Mouse (Mus musculus): Measurements from ENCODE around the gene Tnpo3. TPM values are rescaled to one million over a fixed set of nuclear protein-coding genes. Genes with fewer than 3 reads are reported as not detected.

Gene Tnpo3
- total and polyA plus RNA-seq, 3 experiments = 60.5 to 140 (median 76.0) TPM

DNA sequence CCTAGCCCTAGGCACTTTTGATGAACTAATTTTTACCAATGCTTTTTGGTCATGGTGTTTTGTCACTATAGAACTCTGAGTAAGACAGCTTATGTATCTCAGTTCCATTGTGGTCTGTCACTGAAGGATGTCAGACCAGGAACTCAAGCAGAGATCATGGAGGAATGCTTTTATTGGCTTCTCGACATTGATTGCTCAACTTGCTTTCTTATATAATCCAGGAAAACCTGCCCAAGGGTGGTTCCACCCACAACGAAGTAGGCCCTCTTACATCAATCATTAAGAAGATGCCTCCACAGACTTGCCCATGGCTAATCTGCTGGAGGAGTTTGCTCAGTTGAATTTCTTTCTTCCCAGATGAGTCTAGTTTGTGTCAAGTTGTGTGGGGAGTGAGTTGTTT lies 18.1 kb upstream of the Tnpo3 start:
- in situ Hi-C loops (cut with MboI; ENCODE audit: low pct_ligation_motif_present, low pct_unique_long_range_greater_than_20kb, low sequenced_read_pairs) = loop anchor here (25.0 kb wide), 1 partner anchor 240 kb away; the partner anchor contains the start of genes Ccdc136 and Opn1sw
- H3K4me1 ChIP-seq (ENCODE audit: control insufficient read depth in 1 of 2, insufficient read depth in 2 of 2) = peaks cover 16 to 27% of the 10 kb centered on the region in 2 experiments
- DNase-seq (ENCODE audit: extremely low read depth) = no peak
- H3K4me3 ChIP-seq (replicated peaks in 1 of 3; ENCODE audit: low read depth in 2 of 3, low read length in 2 of 3, poor library complexity in 1 of 3) = no peak overlapping the region
- H3K27ac ChIP-seq (ENCODE audit: insufficient read depth, low read depth) = no peak overlapping the region
- no peaks in the 10 kb centered on the region for H3K79me2 ChIP-seq (replicated peaks; ENCODE audit: control insufficient read depth, extremely low read depth, insufficient read depth, poor library complexity, severe bottlenecking)
- no peaks in the 10 kb centered on the region for H3K27me3 ChIP-seq (replicated peaks)
- dilution Hi-C loops (cut with MboI; ENCODE audit: extremely low pct_ligation_motif_present, extremely low pct_unique_long_range_greater_than_20kb, low sequenced_read_pairs) = no loop called here
- no peaks in the 10 kb centered on the region for H3K36me3 ChIP-seq (replicated peaks in 1 of 2; ENCODE audit: control insufficient read depth in 1 of 2, insufficient read depth in 1 of 2, low read length in 1 of 2)
- peaks cover 3% of the 10 kb centered on the region for H3K9me3 ChIP-seq (replicated peaks; ENCODE audit: low read length)
- H3K4me2 ChIP-seq (ENCODE audit: insufficient read depth, low read depth, poor library complexity, severe bottlenecking) = no peak overlapping the region
- no peak overlapping the region for H3K9ac ChIP-seq (ENCODE audit: insufficient read depth, low read depth)
- TF ChIP-seq NRF1 (IDR thresholded peaks at IDR 0.05; ENCODE audit: low read depth, low read length) (no peak), USF1 (IDR thresholded peaks at IDR 0.05; ENCODE audit: low read depth, low read length) (no peak), ZC3H11A (IDR thresholded peaks at IDR 0.05; ENCODE audit: low read depth, low read length) (no peak), MYC (IDR thresholded peaks at IDR 0.05; ENCODE audit: low read depth, low read length) (no peak), EP300 (IDR thresholded peaks at IDR 0.05; ENCODE audit: low read length) (no peak)

GRCm38 (mm10) chr6:29623857-29624256 lies 14.2 kb upstream of the Tnpo3 start:
- Histone ChIP-seq H3K4me2 (ENCODE audit: insufficient read depth, low read depth, poor library complexity, severe bottlenecking) (no peak overlapping the region), H3K27ac (ENCODE audit: insufficient read depth, low read depth) (no peak overlapping the region), H3K36me3 (replicated peaks in 1 of 2; ENCODE audit: control insufficient read depth in 1 of 2, insufficient read depth in 1 of 2, low read length in 1 of 2) (no peaks in the 10 kb centered on the region), H3K27me3 (replicated peaks) (no peaks in the 10 kb centered on the region), H3K9me3 (replicated peaks; ENCODE audit: low read length) (peaks cover 3% of the 10 kb centered on the region), H3K4me3 (replicated peaks in 1 of 3; ENCODE audit: low read depth in 2 of 3, low read length in 2 of 3, poor library complexity in 1 of 3) (no peak overlapping the region), H3K4me1 (ENCODE audit: control insufficient read depth in 1 of 2, insufficient read depth in 2 of 2) (peaks cover 0 to 3% of the 10 kb centered on the region in 2 experiments; a peak in 2 of 4 replicates), H3K79me2 (replicated peaks; ENCODE audit: control insufficient read depth, extremely low read depth, insufficient read depth, poor library complexity, severe bottlenecking) (no peaks in the 10 kb centered on the region), H3K9ac (ENCODE audit: insufficient read depth, low read depth) (no peak overlapping the region)
- TF ChIP-seq BHLHE40 (IDR thresholded peaks at IDR 0.05; ENCODE audit: low read depth, low read length) = no peak
- no peak for TF ChIP-seq PAX5 (IDR thresholded peaks at IDR 0.05; ENCODE audit: low read length)
- no peak for TF ChIP-seq ZKSCAN1 (IDR thresholded peaks at IDR 0.05; ENCODE audit: borderline replicate concordance, low read depth, low read length)
- no peak for TF ChIP-seq ZC3H11A (IDR thresholded peaks at IDR 0.05; ENCODE audit: low read depth, low read length)
- TF ChIP-seq NRF1 (IDR thresholded peaks at IDR 0.05; ENCODE audit: low read depth, low read length) = no peak
- TF ChIP-seq NELFE (IDR thresholded peaks at IDR 0.05; ENCODE audit: low read depth, low read length) = no peak
- no peak for TF ChIP-seq ZNF384 (IDR thresholded peaks at IDR 0.05; ENCODE audit: low read depth, low read length)
- TF ChIP-seq UBTF (IDR thresholded peaks at IDR 0.05; ENCODE audit: low read depth, low read length) = no peak
- no peak for TF ChIP-seq KAT2A (IDR thresholded peaks at IDR 0.05; ENCODE audit: insufficient replicate concordance, low read length)
- TF ChIP-seq GABPA (IDR thresholded peaks at IDR 0.05; ENCODE audit: insufficient replicate concordance, low read depth, low read length) = no peak
- TF ChIP-seq MXI1 (IDR thresholded peaks at IDR 0.05; ENCODE audit: low read depth, low read length) = no peak
- TF ChIP-seq CHD2 (IDR thresholded peaks at IDR 0.05; ENCODE audit: low read length) = no peak
- TF ChIP-seq ZMIZ1 (IDR thresholded peaks at IDR 0.05; ENCODE audit: low read depth, low read length) = no peak
- no peak for TF ChIP-seq TBP (conservative IDR thresholded peaks at IDR 0.05; ENCODE audit: low read depth, low read length)
- no peak for TF ChIP-seq CTCF (conservative IDR thresholded peaks at IDR 0.05 in 1 of 2, IDR thresholded peaks at IDR 0.05 in 1 of 2; ENCODE audit: low read depth in 2 of 2, low read length in 2 of 2)
- TF ChIP-seq JUND (conservative IDR thresholded peaks at IDR 0.05; ENCODE audit: low read depth, low read length) = no peak
- no peak for TF ChIP-seq TCF12 (IDR thresholded peaks at IDR 0.05; ENCODE audit: low read depth, low read length)
- TF ChIP-seq EP300 (IDR thresholded peaks at IDR 0.05; ENCODE audit: low read length) = no peak
- no peak for TF ChIP-seq ELF1 (IDR thresholded peaks at IDR 0.05; ENCODE audit: low read depth, low read length)
- no peak for TF ChIP-seq MAX (IDR thresholded peaks at IDR 0.05; ENCODE audit: low read length)
- dilution Hi-C loops (cut with MboI; ENCODE audit: extremely low pct_ligation_motif_present, extremely low pct_unique_long_range_greater_than_20kb, low sequenced_read_pairs) (no loop called here), in situ Hi-C loops (cut with MboI; ENCODE audit: low pct_ligation_motif_present, low pct_unique_long_range_greater_than_20kb, low sequenced_read_pairs) (no loop called here)
- DNase-seq (ENCODE audit: extremely low read depth) = no peak
